Mouse (Mus musculus) left cerebral cortex, postnatal 25 days (tissue): ENCODE measurements around the gene Rbm19. TPM values are rescaled to one million over a fixed set of nuclear protein-coding genes. Genes with fewer than 3 reads are reported as not detected.

ENCODE experiments used
- DNase-seq, 2 experiments: peaks; one replicate each; pipeline ENCODE4 v3.0.0; 2022; ENCODE audit warnings: low spot score in 2 of 2, mixed read lengths in 1 of 2
- intact Hi-C: fragments of 180-260 bp; cut with DNase I; formaldehyde crosslinking; loops from one replicate; pipeline ENCODE4 v1.15.1; 2025
- total RNA-seq, 2 experiments: library from RNA; stranded (reverse); gene quantifications; 2 replicates each; pipeline ENCODE4 v1.2.3; 2021

Gene Rbm19
- total RNA-seq, 2 experiments from 2014 or later, result 20.1 to 24.7 TPM

- intact Hi-C loops, result no loop called here
- no peak for DNase-seq
These were observed 129.1 kb downstream of the Rbm19 start for GRCm38 (mm10) chr5:120245336-120245735.
